Mouse (Mus musculus) myocyte (in vitro differentiated cells): ENCODE measurements at regions not wholly inside any gene's neighbourhood (a gene's known extent, or its start where the extent isn't known, plus 50 kb on each side); places are given as distances from the start of the nearest gene placed in this dataset.

Experiments
- CEBPB ChIP-seq: IDR thresholded peaks from 2 replicates; pipeline ENCODE4 v1.6.1; 2011; ENCODE audit warnings: mild to moderate bottlenecking, moderate library complexity; ENCODE audit not compliant: poor library complexity, insufficient read depth, severe bottlenecking
- E2F4 ChIP-seq: IDR thresholded peaks from one replicate; pipeline ENCODE4 v1.6.1; 2011; ENCODE audit warnings: mild to moderate bottlenecking, control low read depth, moderate library complexity; ENCODE audit not compliant: insufficient read depth
- MAX ChIP-seq: IDR thresholded peaks from one replicate; pipeline ENCODE4 v1.6.1; 2011; ENCODE audit warnings: low read depth, mild to moderate bottlenecking, control low read depth
- MYOD1 ChIP-seq, 3 experiments: IDR thresholded peaks; one replicate each; pipeline ENCODE4 v1.6.1; 2011; ENCODE audit warnings: control low read depth in 2 of 3, low read depth in 2 of 3, mild to moderate bottlenecking in 2 of 3, moderate library complexity in 1 of 3; ENCODE audit not compliant: insufficient read length in 2 of 3, control insufficient read depth in 1 of 3
- POLR2A ChIP-seq: IDR thresholded peaks from one replicate; pipeline ENCODE4 v1.6.1; 2011; ENCODE audit warnings: low read depth, mild to moderate bottlenecking, control low read depth, moderate library complexity; ENCODE audit not compliant: insufficient read length
- POLR2AphosphoS2 ChIP-seq: IDR thresholded peaks from one replicate; pipeline ENCODE4 v1.6.1; 2011; ENCODE audit warnings: low read depth, control low read depth; ENCODE audit not compliant: insufficient read length
- SRF ChIP-seq: IDR thresholded peaks from one replicate; pipeline ENCODE4 v1.6.1; 2011; ENCODE audit warnings: low read depth; ENCODE audit not compliant: control insufficient read depth, insufficient read length
- TCF12 ChIP-seq: IDR thresholded peaks from one replicate; pipeline ENCODE4 v1.6.1; 2011; ENCODE audit warnings: mild to moderate bottlenecking, control low read depth; ENCODE audit not compliant: poor library complexity, insufficient read depth, severe bottlenecking
- USF1 ChIP-seq: IDR thresholded peaks from one replicate; pipeline ENCODE4 v1.6.1; 2011; ENCODE audit warnings: low read depth, mild to moderate bottlenecking, control low read depth, moderate library complexity

- TF ChIP-seq USF1 (no peak), POLR2A (no peak), MYOD1 (IDR thresholded peaks at IDR 0.05; ENCODE audit: control insufficient read depth in 1 of 3, insufficient read length in 2 of 3, low read depth in 2 of 3) (no peak), POLR2AphosphoS2 (no peak), E2F4 (no peak), MAX (no peak), TCF12 (no peak), CEBPB (no peak), SRF (no peak)
These were observed 243.9 kb upstream of the Ano5 start for GRCm38 (mm10) chr7:51266879-51267278.
